Mouse (Mus musculus) megakaryocyte, adult 5-6 weeks (primary cell): ENCODE results near the gene Numbl. TPM values are rescaled to one million over a fixed set of nuclear protein-coding genes. Genes with fewer than 3 reads are reported as not detected.

Source experiments
- ATAC-seq: 2 replicates; pipeline ENCODE4 v1.8.0; 2016; ENCODE audit warnings: mild to moderate bottlenecking, inconsistent platforms; ENCODE audit not compliant: poor library complexity, severe bottlenecking
- total RNA-seq, 2 experiments: library from RNA; stranded (forward) in 1 of 2; stranded (reverse) in 1 of 2; fragments of 153-499, 151-499 nt in 1 of 2; fragments of 221-1000, 200-1000 nt in 1 of 2; gene quantifications; 2 replicates each; pipeline versions ENCODE4 v1.2.3 to v1.2.4; 2015 to 2017

Gene Numbl
- total RNA-seq, 2 experiments from 2014 or later: 2.5 to 2.8 TPM

- no peak for ATAC-seq
Measured at GRCm38 (mm10) chr7:27249928-27250327, 8.3 kb upstream of the Numbl start.

GRCm38 (mm10) chr7:27251946-27252345, 6.3 kb upstream of the Numbl start:
- ATAC-seq: peak; percentile 90

- no peak for ATAC-seq
Measured at GRCm38 (mm10) chr7:27255721-27256120, 2.5 kb upstream of the Numbl start.

- ATAC-seq: no peak
Measured at GRCm38 (mm10) chr7:27257046-27257851, 984 bp upstream of the Numbl start.

- no peak for ATAC-seq
Measured at GRCm38 (mm10) chr7:27257852-27258204, 405 bp upstream of the Numbl start.

GRCm38 (mm10) chr7:27259271-27259721, 1.1 kb downstream of the Numbl start:
- no peak for ATAC-seq

- no peak for ATAC-seq
Measured at GRCm38 (mm10) chr7:27259771-27260170, 1.5 kb downstream of the Numbl start.

- no peak for ATAC-seq
Measured at GRCm38 (mm10) chr7:27260856-27261255, 2.6 kb downstream of the Numbl start.

GRCm38 (mm10) chr7:27261888-27262287, 3.7 kb downstream of the Numbl start:
- ATAC-seq: no peak

- ATAC-seq: no peak
Measured at GRCm38 (mm10) chr7:27264761-27265160, 6.5 kb downstream of the Numbl start.

- no peak for ATAC-seq
Measured at GRCm38 (mm10) chr7:27266515-27267128, 8.4 kb downstream of the Numbl start.

- ATAC-seq: no peak
Measured at GRCm38 (mm10) chr7:27271423-27271822, 13.2 kb downstream of the Numbl start.

GRCm38 (mm10) chr7:27273739-27274351, 15.6 kb downstream of the Numbl start:
- ATAC-seq: peak; percentile 45; the same call in 1 of the 2 replicates

GRCm38 (mm10) chr7:27274916-27275315, 16.7 kb downstream of the Numbl start:
- no peak for ATAC-seq

- ATAC-seq: 0 out of 2 replicates have a peak, but pooled peaks have one; percentile 27
Measured at GRCm38 (mm10) chr7:27276021-27276420, 17.8 kb downstream of the Numbl start.

GRCm38 (mm10) chr7:27277191-27277590, 19.0 kb downstream of the Numbl start:
- ATAC-seq: peak; percentile 52; the same call in 1 of the 2 replicates

GRCm38 (mm10) chr7:27281717-27282116, 23.5 kb downstream of the Numbl start:
- ATAC-seq: no peak

GRCm38 (mm10) chr7:27282225-27282624, 24.0 kb downstream of the Numbl start:
- ATAC-seq: no peak

GRCm38 (mm10) chr7:27284865-27285697, 26.8 kb downstream of the Numbl start:
- peak; percentile 72 for ATAC-seq

GRCm38 (mm10) chr7:27285698-27286066, 27.4 kb downstream of the Numbl start:
- peak; percentile 64 for ATAC-seq

GRCm38 (mm10) chr7:27288732-27289131, 30.5 kb downstream of the Numbl start:
- no peak for ATAC-seq
